Mouse (Mus musculus): ENCODE measurements around the gene Chrna3.

GRCm38 (mm10) chr9:54961059-54961458 lies 65.3 kb downstream of the Chrna3 start:
- no peak for TF ChIP-seq SIN3A (IDR thresholded peaks at IDR 0.05; ENCODE audit: low read length)
- TF ChIP-seq CTCF (conservative IDR thresholded peaks at IDR 0.05 in 1 of 2, IDR thresholded peaks at IDR 0.05 in 1 of 2; ENCODE audit: low read depth in 2 of 2, low read length in 2 of 2) = no peak
- TF ChIP-seq UBTF (IDR thresholded peaks at IDR 0.05; ENCODE audit: low read depth, low read length) = no peak
- TF ChIP-seq POLR2A (IDR thresholded peaks at IDR 0.05; ENCODE audit: low read depth, low read length) = no peak
- TF ChIP-seq MAX (IDR thresholded peaks at IDR 0.05; ENCODE audit: low read length) = no peak
- TF ChIP-seq EP300 (IDR thresholded peaks at IDR 0.05; ENCODE audit: low read length) = no peak
- TF ChIP-seq MAFK (IDR thresholded peaks at IDR 0.05; ENCODE audit: insufficient replicate concordance, low read length) = no peak
